Mouse (Mus musculus) testis, adult 2 months (tissue): ENCODE measurements around the gene Nucb1.

Experiments used
- CTCF ChIP-seq: fragments of 200-500 bp; IDR thresholded peaks from 2 replicates; pipeline ENCODE4 v1.5.1; 2012; ENCODE audit warnings: low read depth, mild to moderate bottlenecking, inconsistent platforms, low read length, moderate library complexity; ENCODE audit not compliant: control insufficient read depth, insufficient read depth, insufficient replicate concordance
- POLR2A ChIP-seq: fragments of 200-500 bp; IDR thresholded peaks from 2 replicates; pipeline ENCODE4 v1.6.1; 2012; ENCODE audit warnings: low read depth, mild to moderate bottlenecking, inconsistent platforms, low read length, moderate library complexity; ENCODE audit not compliant: control insufficient read depth

GRCm38 (mm10) chr7:45482166-45482565 is 28.0 kb downstream of the Nucb1 start:
- TF ChIP-seq CTCF (no peak), POLR2A (no peak)
